Mouse (Mus musculus) neutrophil, adult 59 days (primary cell): Measurements from ENCODE around the gene Mup5. TPM values are rescaled to one million over a fixed set of nuclear protein-coding genes. Genes with fewer than 3 reads are reported as not detected.

Experiments
- total RNA-seq, 2 experiments: library from RNA; stranded (reverse); gene quantifications; 1 replicate in 1 of 2; 2 replicates in 1 of 2; pipeline ENCODE4 v1.2.4; 2023

Gene Mup5
- not detected for total RNA-seq

GRCm38 (mm10) chr4:61834952-61835708 is at the start of gene Mup5:
Gene Mup5 (minus strand): TSS chr4:61835233.

GRCm38 (mm10) chr4:61782169-61782568 is 52.9 kb downstream of the Mup5 start, which contains the start of gene Mup19:
Gene Mup19 (minus strand): TSS chr4:61782269.

Other genes with a start within 250 kb of the Mup5 start
- gene Mup17, start 239.4 kb downstream of the Mup5 start, total RNA-seq, result not detected
- gene Mup18, start 161.1 kb downstream of the Mup5 start, total RNA-seq, result not detected
- gene Mup19, start 53.0 kb downstream of the Mup5 start, total RNA-seq, result not detected
- gene Mup20, start 218.9 kb upstream of the Mup5 start, total RNA-seq, result not detected